Mouse (Mus musculus): ENCODE results near the gene Colq. TPM values are rescaled to one million over a fixed set of nuclear protein-coding genes. Genes with fewer than 3 reads are reported as not detected.
"Not testable (repeated sequence)": the region's sequence is repeated elsewhere in the genome, so short reads cannot be mapped to it uniquely, and the experiment has no call there.

Gene Colq
- polyA plus RNA-seq, 1 experiment from 2014 or later = 1.3 TPM

DNA sequence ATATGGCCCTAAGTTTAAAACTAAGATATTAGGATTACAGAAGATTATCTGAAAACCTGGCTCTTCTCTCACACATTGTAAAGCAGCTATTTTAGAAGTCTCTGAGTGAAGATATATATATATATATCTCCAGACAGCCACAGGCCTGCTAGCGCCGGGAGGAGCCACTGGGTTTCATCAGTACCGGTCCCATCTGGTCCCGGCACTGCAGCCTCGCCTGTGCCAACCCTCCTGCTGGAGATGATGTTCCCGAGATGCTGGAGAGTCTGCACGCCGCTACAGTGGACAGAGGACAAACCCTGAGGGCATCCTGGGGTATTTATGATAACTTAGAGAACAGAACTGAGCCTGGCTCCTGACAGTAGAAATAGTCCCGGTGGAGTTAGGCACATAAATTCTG lies 26.1 kb upstream of the Colq start:
- Histone ChIP-seq H3K9me3 (replicated peaks; ENCODE audit: low read length) (no peaks in the 10 kb centered on the region), H3K27ac (no peak overlapping the region), H3K4me3 (replicated peaks; ENCODE audit: low read depth, low read length) (no peak overlapping the region), H3K36me3 (ENCODE audit: insufficient read depth, low read length) (0 out of 2 replicates have a peak, but pooled peaks cover 7% of the 10 kb centered on the region), H3K4me1 (replicated peaks; ENCODE audit: insufficient read depth, low read length) (no peaks in the 10 kb centered on the region), H3K4me2 (ENCODE audit: low read length) (no peak overlapping the region), H3K9ac (ENCODE audit: low read depth, low read length) (no peak overlapping the region), H3K27me3 (ENCODE audit: insufficient read depth, low read length) (no peaks in the 10 kb centered on the region)
- WGBS = 85% methylated on average over 9 of the region's 9 CpGs
- no peak for TF ChIP-seq CTCF (IDR thresholded peaks at IDR 0.05; ENCODE audit: low read depth)
- ATAC-seq (replicated peaks; ENCODE audit: low FRiP score, low read depth) = no peak
- no peak for DNase-seq (ENCODE audit: low spot score)

DNA sequence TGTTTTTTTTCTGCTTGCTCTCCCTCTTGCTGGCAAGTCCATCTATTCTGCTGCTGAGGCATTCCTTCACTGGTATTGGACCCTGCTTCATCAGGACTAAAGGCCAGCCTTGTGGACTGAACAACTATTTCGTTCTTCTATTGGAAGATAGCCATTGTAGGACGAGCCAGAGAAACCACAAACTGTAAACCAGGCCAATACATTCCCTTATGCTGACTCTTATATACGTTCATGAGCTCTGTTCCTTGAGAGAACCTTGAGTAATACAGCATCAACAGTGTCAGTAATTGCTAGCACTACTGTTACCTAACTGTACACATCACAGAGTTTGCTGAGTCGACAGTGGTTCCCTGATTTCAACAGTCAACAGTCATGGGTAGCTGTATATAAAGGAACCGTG lies 22.5 kb upstream of the Colq start:
- TF ChIP-seq CTCF (IDR thresholded peaks at IDR 0.05; ENCODE audit: low read depth) = no peak
- Histone ChIP-seq H3K4me2 (ENCODE audit: low read length) (no peak overlapping the region), H3K4me1 (replicated peaks; ENCODE audit: insufficient read depth, low read length) (no peaks in the 10 kb centered on the region), H3K27me3 (ENCODE audit: insufficient read depth, low read length) (no peaks in the 10 kb centered on the region), H3K36me3 (ENCODE audit: insufficient read depth, low read length) (0 out of 2 replicates have a peak, but pooled peaks cover 7% of the 10 kb centered on the region), H3K27ac (no peak overlapping the region), H3K9ac (ENCODE audit: low read depth, low read length) (no peak overlapping the region), H3K9me3 (replicated peaks; ENCODE audit: low read length) (no peaks in the 10 kb centered on the region), H3K4me3 (replicated peaks; ENCODE audit: low read depth, low read length) (no peak overlapping the region)
- 78% methylated on average over 5 of the region's 5 CpGs for WGBS
- ATAC-seq (replicated peaks; ENCODE audit: low FRiP score, low read depth) (no peak), DNase-seq (ENCODE audit: low spot score) (no peak)

DNA sequence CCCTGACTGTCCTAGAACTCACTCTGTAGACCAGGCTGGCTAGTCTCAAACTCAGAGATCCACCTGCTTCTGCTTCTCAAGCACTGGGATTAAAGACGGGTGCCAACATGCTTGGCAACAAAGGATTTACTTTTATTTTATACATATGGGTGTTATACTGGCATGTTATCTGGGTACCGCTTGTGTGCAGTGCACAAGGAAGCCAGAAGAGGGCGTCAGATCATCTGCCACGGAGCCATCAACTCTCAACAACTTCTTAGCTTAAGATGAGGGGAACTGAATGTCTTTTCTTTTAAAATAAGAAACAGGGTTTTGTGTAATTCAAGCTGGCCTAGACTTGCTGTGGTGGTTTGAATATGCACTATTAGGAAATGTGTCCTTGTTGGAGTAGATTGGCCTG lies 20.8 kb upstream of the Colq start:
- no peaks in the 10 kb centered on the region for H3K27me3 ChIP-seq (ENCODE audit: insufficient read depth, low read length)
- H3K4me3 ChIP-seq (replicated peaks; ENCODE audit: low read depth, low read length) = no peak overlapping the region
- no peaks in the 10 kb centered on the region for H3K9me3 ChIP-seq (replicated peaks; ENCODE audit: low read length)
- H3K4me1 ChIP-seq (replicated peaks; ENCODE audit: insufficient read depth, low read length) = no peaks in the 10 kb centered on the region
- WGBS = 69% methylated on average over 4 of the region's 4 CpGs
- TF ChIP-seq CTCF (IDR thresholded peaks at IDR 0.05; ENCODE audit: low read depth) = peak; percentile 39; the same call in 1 of the 2 replicates
- 0 out of 2 replicates have a peak, but pooled peaks cover 7% of the 10 kb centered on the region for H3K36me3 ChIP-seq (ENCODE audit: insufficient read depth, low read length)
- H3K9ac ChIP-seq (ENCODE audit: low read depth, low read length) = no peak overlapping the region
- no peak for ATAC-seq (replicated peaks; ENCODE audit: low FRiP score, low read depth)
- no peak overlapping the region for H3K4me2 ChIP-seq (ENCODE audit: low read length)
- H3K27ac ChIP-seq = no peak overlapping the region
- no peak for DNase-seq (ENCODE audit: low spot score)

DNA sequence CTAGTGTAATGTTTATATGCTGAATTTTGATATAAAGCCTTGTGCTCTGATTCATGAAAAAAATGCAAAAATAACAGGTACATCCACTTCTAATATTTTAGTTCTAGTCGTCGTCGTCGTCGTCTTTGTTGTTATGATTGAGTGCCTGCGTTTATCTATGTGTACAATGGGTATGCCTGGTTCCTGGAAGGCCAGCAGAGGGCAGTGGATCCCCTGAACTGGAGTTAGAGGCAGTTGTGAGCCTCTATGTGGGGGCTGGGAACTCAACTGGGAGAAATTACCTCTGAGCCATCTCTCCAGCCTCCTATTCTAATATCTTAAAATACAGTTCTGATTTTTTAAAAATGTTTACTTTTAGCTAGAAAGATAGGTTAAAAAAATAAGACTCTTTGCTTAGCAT lies 14.4 kb upstream of the Colq start:
- no peak overlapping the region for H3K4me2 ChIP-seq (ENCODE audit: low read length)
- no peak overlapping the region for H3K9ac ChIP-seq (ENCODE audit: low read depth, low read length)
- H3K27ac ChIP-seq = no peak overlapping the region
- no peaks in the 10 kb centered on the region for H3K4me1 ChIP-seq (replicated peaks; ENCODE audit: insufficient read depth, low read length)
- H3K27me3 ChIP-seq (ENCODE audit: insufficient read depth, low read length) = no peaks in the 10 kb centered on the region
- no peaks in the 10 kb centered on the region for H3K36me3 ChIP-seq (ENCODE audit: insufficient read depth, low read length)
- 50% methylated on average over 6 of the region's 6 CpGs for WGBS
- H3K9me3 ChIP-seq (replicated peaks; ENCODE audit: low read length) = no peaks in the 10 kb centered on the region
- no peak overlapping the region for H3K4me3 ChIP-seq (replicated peaks; ENCODE audit: low read depth, low read length)
- ATAC-seq (replicated peaks; ENCODE audit: low FRiP score, low read depth) = no peak
- no peak for DNase-seq (ENCODE audit: low spot score)
- peak; percentile 50 for TF ChIP-seq CTCF (IDR thresholded peaks at IDR 0.05; ENCODE audit: low read depth)

DNA sequence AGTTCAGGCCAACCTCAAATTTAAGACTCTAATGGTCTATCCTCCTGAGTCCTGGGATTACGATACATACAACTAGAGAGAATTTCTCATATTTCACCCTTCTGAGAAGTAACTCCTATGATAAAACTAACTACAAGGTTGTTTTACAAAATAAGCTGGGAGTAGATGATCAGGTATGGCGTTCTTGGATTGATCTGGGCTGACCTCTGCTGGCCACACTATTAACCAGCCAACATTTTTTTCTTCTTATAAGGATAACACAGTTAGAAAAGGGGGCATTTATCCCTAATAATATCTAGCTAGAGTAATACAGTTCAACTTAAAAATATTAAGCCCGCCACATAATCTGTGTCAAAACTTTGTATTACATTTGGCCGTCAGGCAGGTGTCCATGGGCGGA lies 13.8 kb upstream of the Colq start:
- H3K9ac ChIP-seq (ENCODE audit: low read depth, low read length) = no peak overlapping the region
- ATAC-seq (replicated peaks; ENCODE audit: low FRiP score, low read depth) = no peak
- H3K27ac ChIP-seq = no peak overlapping the region
- no peak overlapping the region for H3K4me3 ChIP-seq (replicated peaks; ENCODE audit: low read depth, low read length)
- H3K27me3 ChIP-seq (ENCODE audit: insufficient read depth, low read length) = no peaks in the 10 kb centered on the region
- peak; percentile 71 for TF ChIP-seq CTCF (IDR thresholded peaks at IDR 0.05; ENCODE audit: low read depth)
- H3K36me3 ChIP-seq (ENCODE audit: insufficient read depth, low read length) = no peaks in the 10 kb centered on the region
- WGBS = 73% methylated on average over 5 of the region's 5 CpGs
- no peaks in the 10 kb centered on the region for H3K4me1 ChIP-seq (replicated peaks; ENCODE audit: insufficient read depth, low read length)
- peak; percentile 71 for DNase-seq (ENCODE audit: low spot score)
- no peaks in the 10 kb centered on the region for H3K9me3 ChIP-seq (replicated peaks; ENCODE audit: low read length)
- H3K4me2 ChIP-seq (ENCODE audit: low read length) = no peak overlapping the region

DNA sequence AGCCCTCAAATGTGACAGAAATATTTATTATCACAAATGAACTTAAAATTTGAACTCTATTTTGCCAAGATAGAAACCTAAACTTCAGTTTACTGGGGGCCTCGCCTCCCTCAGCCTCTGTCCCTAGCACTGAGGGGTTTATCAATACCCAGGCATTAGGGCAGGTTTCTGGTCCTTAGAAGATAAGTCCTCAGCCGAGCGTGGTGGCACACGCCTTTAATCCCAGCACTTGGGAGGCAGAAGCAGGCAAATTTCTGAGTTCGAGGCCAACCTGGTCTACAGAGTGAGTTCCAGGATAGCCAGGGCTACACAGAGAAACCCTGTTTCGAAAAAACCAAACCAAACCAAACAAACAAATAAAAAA lies 11.5 kb upstream of the Colq start:
- not testable (repeated sequence) for H3K9me3 ChIP-seq (replicated peaks; ENCODE audit: low read length); H3K27me3 ChIP-seq (ENCODE audit: insufficient read depth, low read length); DNase-seq (ENCODE audit: low spot score); H3K9ac ChIP-seq (ENCODE audit: low read depth, low read length); H3K4me1 ChIP-seq (replicated peaks; ENCODE audit: insufficient read depth, low read length); ATAC-seq (replicated peaks; ENCODE audit: low FRiP score, low read depth); H3K27ac ChIP-seq; H3K36me3 ChIP-seq (ENCODE audit: insufficient read depth, low read length); H3K4me2 ChIP-seq (ENCODE audit: low read length); H3K4me3 ChIP-seq (replicated peaks; ENCODE audit: low read depth, low read length)
- 85% methylated on average over 6 of the region's 6 CpGs for WGBS

DNA sequence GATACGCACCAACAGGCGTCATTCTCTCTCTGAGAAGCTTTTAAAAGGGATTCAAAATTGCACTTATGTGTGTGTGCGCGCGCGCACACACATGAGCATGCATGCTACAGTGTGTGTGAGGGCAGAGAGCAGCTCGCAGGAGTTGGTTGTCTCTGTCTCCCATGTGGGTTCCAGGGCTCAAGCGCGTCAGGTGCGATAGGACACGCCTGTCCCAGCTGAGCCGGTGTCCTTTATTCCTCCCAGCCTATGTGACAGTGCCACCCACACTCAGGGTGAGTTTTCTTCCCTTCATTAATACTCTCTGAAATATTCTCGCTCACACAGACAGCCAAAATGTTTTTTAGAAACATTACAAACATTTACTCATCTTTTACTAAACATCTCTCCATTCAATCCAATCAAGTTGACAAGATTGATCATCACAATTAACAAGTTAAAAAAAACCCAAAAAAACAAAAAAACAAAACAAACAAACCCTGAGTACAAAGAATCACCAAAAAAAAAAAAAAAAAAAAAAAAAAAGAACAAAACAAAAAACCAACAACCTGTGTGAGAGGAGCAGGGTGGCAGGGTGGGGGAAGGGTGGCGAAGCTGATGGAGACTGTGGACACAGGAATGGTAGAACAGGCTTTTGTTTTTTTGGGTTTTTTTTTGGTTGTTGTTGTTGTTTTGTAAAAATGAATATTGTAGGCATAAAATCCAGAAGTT lies 10.9 kb upstream of the Colq start:
- ATAC-seq (replicated peaks; ENCODE audit: low FRiP score, low read depth) (no peak), DNase-seq (ENCODE audit: low spot score) (no peak)
- no peak overlapping the region for H3K4me3 ChIP-seq (replicated peaks; ENCODE audit: low read depth, low read length)
- no peak overlapping the region for H3K27ac ChIP-seq
- H3K9me3 ChIP-seq (replicated peaks; ENCODE audit: low read length) = no peaks in the 10 kb centered on the region
- no peaks in the 10 kb centered on the region for H3K27me3 ChIP-seq (ENCODE audit: insufficient read depth, low read length)
- no peaks in the 10 kb centered on the region for H3K4me1 ChIP-seq (replicated peaks; ENCODE audit: insufficient read depth, low read length)
- 95% methylated on average over 14 of the region's 14 CpGs for WGBS
- no peak overlapping the region for H3K4me2 ChIP-seq (ENCODE audit: low read length)
- no peak for TF ChIP-seq CTCF (IDR thresholded peaks at IDR 0.05; ENCODE audit: low read depth)
- no peaks in the 10 kb centered on the region for H3K36me3 ChIP-seq (ENCODE audit: insufficient read depth, low read length)
- H3K9ac ChIP-seq (ENCODE audit: low read depth, low read length) = no peak overlapping the region
